Mouse (Mus musculus) liver, adult 2 months (tissue): ENCODE results near the gene Igfbp7. TPM values are rescaled to one million over a fixed set of nuclear protein-coding genes. Genes with fewer than 3 reads are reported as not detected.

Source experiments
- DNase-seq: peaks from one replicate; pipeline ENCODE4 v3.0.0-alpha.2; 2011; ENCODE audit warnings: low read depth, low spot score; ENCODE audit errors: extremely low read depth
- H3K27ac ChIP-seq: fragments of 200-500 bp; replicated peaks from 2 replicates; pipeline ENCODE4 v1.5.1; 2012; ENCODE audit warnings: low read depth, mild to moderate bottlenecking, control low read depth, inconsistent platforms, low read length; ENCODE audit not compliant: insufficient read depth
- H3K27me3 ChIP-seq: fragments of 200-500 bp; 2 replicates; pipeline ENCODE4 v1.6.1; 2012; ENCODE audit warnings: mild to moderate bottlenecking, moderate library complexity, low read length, inconsistent platforms; ENCODE audit not compliant: control insufficient read depth, insufficient read depth
- H3K36me3 ChIP-seq: fragments of 200-500 bp; 2 replicates; pipeline ENCODE4 v1.6.1; 2012; ENCODE audit warnings: low read length, inconsistent platforms; ENCODE audit not compliant: control insufficient read depth, insufficient read depth
- H3K4me1 ChIP-seq: fragments of 200-500 bp; 2 replicates; pipeline ENCODE4 v1.6.1; 2011; ENCODE audit warnings: low read length; ENCODE audit not compliant: control insufficient read depth, insufficient read depth
- H3K4me3 ChIP-seq: fragments of 200-500 bp; 2 replicates; pipeline ENCODE4 v1.5.1; 2011; ENCODE audit warnings: low read depth, mild to moderate bottlenecking, control low read depth, low read length, moderate library complexity; ENCODE audit not compliant: insufficient read depth
- H3K79me2 ChIP-seq: fragments of 200-500 bp; 2 replicates; pipeline ENCODE4 v1.6.1; 2012; ENCODE audit warnings: inconsistent platforms, mild to moderate bottlenecking, low read length, moderate library complexity; ENCODE audit not compliant: control insufficient read depth, insufficient read depth
- H3K9ac ChIP-seq: fragments of 200-500 bp; 2 replicates; pipeline ENCODE4 v1.6.1; 2012; ENCODE audit warnings: low read depth, mild to moderate bottlenecking, control low read depth, inconsistent platforms, low read length
- CTCF ChIP-seq: fragments of 200-500 bp; IDR thresholded peaks from 2 replicates; pipeline ENCODE4 v1.5.1; 2011; ENCODE audit warnings: low read depth, low read length, control low read depth
- POLR2A ChIP-seq: fragments of 200-500 bp; IDR thresholded peaks from 2 replicates; pipeline ENCODE4 v1.6.1; 2011; ENCODE audit warnings: low read length, control low read depth; ENCODE audit not compliant: insufficient read depth; ENCODE audit errors: extremely low read depth
- WGBS: fragments of 180-500 bp; shearing (Covaris S2); methylation state at CpG from one replicate; pipeline ENCODE4 v1.1.7; 2018; 5-methylcytosine and 5-hydroxymethylcytosine counted together
- polyA plus RNA-seq: library from polyadenylated mRNA; depleted of rRNA; stranded (reverse); fragments of >200 nt; gene quantifications from 2 replicates; pipeline ENCODE4 v1.2.3, GENCODE M21; 2012; rRNA removed
- total RNA-seq: library from RNA; depleted of rRNA; stranded (reverse); fragments of >200 nt; gene quantifications from 2 replicates; pipeline ENCODE4 v1.2.3, GENCODE M21; 2014; rRNA removed

Gene Igfbp7
- total RNA-seq (69.7 and 96.6 TPM in 2 replicates), polyA plus RNA-seq (336 and 387 TPM in 2 replicates)

GRCm38 (mm10) chr5:77407341-77408298 lies at the start of gene Igfbp7:
Igfbp7 (minus strand) TSS chr5:77408041.
- Histone ChIP-seq H3K4me1 (peaks cover 4% of the 10 kb centered on the region; the same call in 1 of the 2 replicates), H3K36me3 (no peaks in the 10 kb centered on the region), H3K27ac (peak within 1 kb of the TSS; percentile 19), H3K4me3 (peak within 1 kb of the TSS; percentile 96), H3K79me2 (peaks cover 5% of the 10 kb centered on the region; the same call in 1 of the 2 replicates), H3K9ac (peak within 1 kb of the TSS; percentile 92), H3K27me3 (peaks cover 10% of the 10 kb centered on the region)
- 5% methylated on average over 99 of the region's 101 CpGs for WGBS
- no peak for DNase-seq
- TF ChIP-seq CTCF (peak; percentile 73), POLR2A (peak; percentile 58)

GRCm38 (mm10) chr5:77452103-77452502 lies 44.3 kb upstream of the Igfbp7 start:
- no peaks in the 10 kb centered on the region for H3K27me3 ChIP-seq
- H3K79me2 ChIP-seq: no peaks in the 10 kb centered on the region
- DNase-seq: no peak
- no peak overlapping the region for H3K27ac ChIP-seq
- 67% methylated on average over 6 of the region's 6 CpGs for WGBS
- no peak overlapping the region for H3K9ac ChIP-seq
- no peak overlapping the region for H3K4me3 ChIP-seq
- no peaks in the 10 kb centered on the region for H3K4me1 ChIP-seq
- no peaks in the 10 kb centered on the region for H3K36me3 ChIP-seq
- TF ChIP-seq POLR2A (no peak), CTCF (no peak)

- H3K27ac ChIP-seq: no peak overlapping the region
- no peaks in the 10 kb centered on the region for H3K36me3 ChIP-seq
- no peaks in the 10 kb centered on the region for H3K4me1 ChIP-seq
- H3K9ac ChIP-seq: no peak overlapping the region
- no peaks in the 10 kb centered on the region for H3K27me3 ChIP-seq
- TF ChIP-seq POLR2A (no peak), CTCF (no peak)
- no peak for DNase-seq
- 89% methylated on average over 7 of the region's 7 CpGs for WGBS
- H3K4me3 ChIP-seq: no peak overlapping the region
- no peaks in the 10 kb centered on the region for H3K79me2 ChIP-seq
Measured at GRCm38 (mm10) chr5:77449531-77449930, 41.7 kb upstream of the Igfbp7 start.

GRCm38 (mm10) chr5:77445431-77445830 lies 37.6 kb upstream of the Igfbp7 start:
- WGBS: 79% methylated on average over 4 of the region's 4 CpGs
- Histone ChIP-seq H3K4me1 (0 out of 2 replicates have a peak, but pooled peaks cover 5% of the 10 kb centered on the region), H3K9ac (no peak overlapping the region), H3K4me3 (no peak overlapping the region), H3K36me3 (no peaks in the 10 kb centered on the region), H3K27me3 (no peaks in the 10 kb centered on the region), H3K79me2 (no peaks in the 10 kb centered on the region), H3K27ac (no peak overlapping the region)
- no peak for DNase-seq
- no peak for TF ChIP-seq CTCF
- no peak for TF ChIP-seq POLR2A

GRCm38 (mm10) chr5:77443889-77444573 lies 36.2 kb upstream of the Igfbp7 start:
- 91% methylated on average over 8 of the region's 8 CpGs for WGBS
- DNase-seq: no peak

More at GRCm38 (mm10) chr5:77443889-77444573, 36.2 kb upstream of the Igfbp7 start:
- no peak overlapping the region for H3K4me3 ChIP-seq
- no peaks in the 10 kb centered on the region for H3K27me3 ChIP-seq
- H3K4me1 ChIP-seq: 0 out of 2 replicates have a peak, but pooled peaks cover 5% of the 10 kb centered on the region
- H3K36me3 ChIP-seq: no peaks in the 10 kb centered on the region
- TF ChIP-seq CTCF (no peak), POLR2A (no peak)
- no peaks in the 10 kb centered on the region for H3K79me2 ChIP-seq
- H3K9ac ChIP-seq: no peak overlapping the region
- H3K27ac ChIP-seq: no peak overlapping the region
